Mouse (Mus musculus) kidney, adult 2 months (tissue): ENCODE results near the gene Olfr178.

Experiments
- CTCF ChIP-seq: fragments of 200-500 bp; conservative IDR thresholded peaks from 2 replicates; pipeline ENCODE4 v1.5.1; 2011; ENCODE audit warnings: low read depth, mild to moderate bottlenecking, control low read depth, low read length, moderate library complexity, mixed read lengths; ENCODE audit not compliant: insufficient read depth, insufficient read length
- POLR2A ChIP-seq: fragments of 200-500 bp; IDR thresholded peaks from one replicate; pipeline ENCODE4 v1.6.1; 2011; ENCODE audit warnings: low read depth, low read length, control low read depth

- TF ChIP-seq POLR2A (no peak), CTCF (no peak)
These were observed 7.4 kb downstream of the Olfr178 start for GRCm38 (mm10) chr16:58884416-58884815.
